Mouse (Mus musculus) heart, embryonic 15.5 days (tissue): ENCODE results near the gene Etfa. TPM values are rescaled to one million over a fixed set of nuclear protein-coding genes. Genes with fewer than 3 reads are reported as not detected.

ENCODE experiments used
- ATAC-seq: fragments of 200-750 bp; cut with Nextera tagmentation; replicated peaks from 2 replicates; pipeline ENCODE4 v1.8.0; 2017; ENCODE audit warnings: low read depth, moderate TSS enrichment; ENCODE audit not compliant: insufficient number of reproducible peaks, insufficient read depth, low FRiP score
- H3K27ac ChIP-seq: fragments of 300-500 bp; sonication (generic); 2 replicates; pipeline ENCODE4 v1.5.1; 2015; ENCODE audit warnings: mild to moderate bottlenecking, inconsistent platforms
- H3K27me3 ChIP-seq: fragments of 300-500 bp; sonication (generic); 2 replicates; pipeline ENCODE4 v1.6.1; 2015; ENCODE audit warnings: inconsistent platforms
- H3K36me3 ChIP-seq: fragments of 300-500 bp; sonication (generic); 2 replicates; pipeline ENCODE4 v1.6.1; 2015; ENCODE audit warnings: mild to moderate bottlenecking, inconsistent platforms
- H3K4me1 ChIP-seq: fragments of 300-500 bp; sonication (generic); replicated peaks from 2 replicates; pipeline ENCODE4 v1.6.1; 2015; ENCODE audit warnings: inconsistent platforms
- H3K4me2 ChIP-seq: fragments of 300-500 bp; sonication (generic); 2 replicates; pipeline ENCODE4 v1.6.1; 2015; ENCODE audit warnings: inconsistent platforms, mild to moderate bottlenecking, moderate library complexity
- H3K4me3 ChIP-seq: fragments of 300-500 bp; sonication (generic); 2 replicates; pipeline ENCODE4 v1.5.1; 2015; ENCODE audit warnings: mild to moderate bottlenecking, inconsistent platforms
- H3K9ac ChIP-seq: fragments of 300-500 bp; sonication (generic); 2 replicates; pipeline ENCODE4 v1.6.1; 2015; ENCODE audit warnings: mild to moderate bottlenecking, inconsistent platforms
- H3K9me3 ChIP-seq: fragments of 300-500 bp; sonication (generic); replicated peaks from 2 replicates; pipeline ENCODE4 v1.6.1; 2016; ENCODE audit warnings: inconsistent platforms
- WGBS: fragments of 180-500 bp; shearing (Covaris S2); methylation state at CpG from one replicate; pipeline ENCODE4 v1.1.7; 2015; ENCODE audit warnings: mixed read lengths; 5-methylcytosine and 5-hydroxymethylcytosine counted together
- polyA plus RNA-seq: library from polyadenylated mRNA; unstranded; fragments of >200 nt; fragmentation: Nextera tagmentation; extraction: Ambion mirVana; gene quantifications from 2 replicates; pipeline ENCODE4 v1.2.1, GENCODE M21; 2015

The Etfa gene
- polyA plus RNA-seq, 1 experiment from 2014 or later, result 435 TPM

DNA sequence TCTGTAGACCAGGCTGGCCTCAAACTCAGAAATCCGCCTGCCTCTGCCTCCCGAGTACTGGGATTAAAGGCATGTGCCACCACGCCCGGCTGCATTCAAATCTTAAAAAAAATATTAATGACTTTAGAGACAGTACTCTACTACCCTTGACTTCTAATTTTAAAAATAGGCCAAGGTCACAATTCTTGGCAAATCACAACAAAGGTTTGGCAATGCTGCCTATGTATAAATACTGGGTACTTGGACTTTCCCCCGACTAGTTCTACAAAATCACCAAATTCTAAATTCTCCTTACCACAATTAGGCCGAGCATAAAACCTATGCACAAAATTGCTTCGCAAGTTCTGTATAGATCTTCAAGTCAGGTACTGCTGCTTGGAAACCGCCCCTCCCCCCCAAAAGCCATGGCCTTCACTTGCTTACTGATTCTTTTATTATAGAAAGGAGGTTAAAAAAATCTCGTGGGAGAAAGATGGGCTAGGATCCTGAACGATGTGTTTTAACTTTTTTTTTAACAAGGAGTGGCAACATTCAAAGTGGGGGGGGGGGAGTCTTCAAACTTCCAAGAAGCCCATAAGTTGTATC lies 1.3 kb downstream of the Etfa start:
- Histone ChIP-seq H3K4me1 (peaks cover 21% of the 10 kb centered on the region), H3K9me3 (no peaks in the 10 kb centered on the region), H3K27me3 (peaks cover 12% of the 10 kb centered on the region), H3K36me3 (no peaks in the 10 kb centered on the region), H3K9ac (no peak overlapping the region), H3K4me2 (peak overlapping the region; percentile 78), H3K4me3 (peak overlapping the region; percentile 88), H3K27ac (peak overlapping the region; percentile 94; the same call in 1 of the 2 replicates)
- no peak for ATAC-seq
- 78% methylated on average over 10 of the region's 10 CpGs for WGBS

DNA sequence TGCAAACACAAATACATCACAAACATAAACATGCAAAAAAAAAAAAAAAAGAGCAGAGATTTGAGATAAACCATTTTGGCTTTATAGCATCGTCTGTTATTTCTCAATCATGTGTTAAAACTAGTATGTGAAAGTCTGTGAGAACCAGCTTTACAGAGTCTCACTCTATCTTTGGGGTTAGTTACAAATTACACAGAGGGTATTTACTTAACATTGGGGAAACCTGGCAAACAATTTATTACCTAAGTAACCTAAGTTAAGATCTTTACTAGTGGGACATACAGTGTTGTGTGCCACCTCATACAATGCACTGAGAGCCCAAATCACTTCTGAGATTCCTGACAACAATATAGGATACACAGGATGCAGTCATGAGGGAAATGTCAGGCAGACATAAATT lies 2.3 kb downstream of the Etfa start:
- H3K36me3 ChIP-seq, result no peaks in the 10 kb centered on the region
- WGBS, result 73% methylated on average over 1 of the region's 1 CpGs
- H3K4me3 ChIP-seq, result no peak overlapping the region
- peaks cover 11% of the 10 kb centered on the region for H3K27me3 ChIP-seq
- no peaks in the 10 kb centered on the region for H3K9me3 ChIP-seq
- H3K4me2 ChIP-seq, result peak overlapping the region; percentile 7; the same call in 1 of the 2 replicates
- ATAC-seq, result no peak
- H3K4me1 ChIP-seq, result peaks cover 29% of the 10 kb centered on the region
- H3K9ac ChIP-seq, result no peak overlapping the region
- no peak overlapping the region for H3K27ac ChIP-seq

DNA sequence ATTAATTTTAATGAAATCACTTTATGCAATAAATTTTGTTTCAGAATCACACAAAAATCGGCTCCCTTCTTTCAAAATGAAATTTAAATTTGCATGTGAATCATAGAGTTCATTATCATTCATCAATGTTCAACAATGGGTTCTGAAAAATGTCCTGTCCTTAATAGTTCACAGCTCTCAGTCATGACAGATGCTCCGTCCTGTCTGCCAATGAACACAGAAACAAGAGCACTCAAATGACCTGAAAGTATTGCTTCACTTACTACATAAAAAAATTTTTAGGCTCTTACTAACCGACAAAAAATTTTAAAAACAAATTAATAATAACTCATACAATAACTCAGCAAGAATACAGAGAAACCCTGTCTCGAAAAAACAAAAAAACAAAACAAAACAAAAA lies 3.3 kb downstream of the Etfa start:
- Histone ChIP-seq H3K36me3 (no peaks in the 10 kb centered on the region), H3K4me2 (no peak overlapping the region), H3K9me3 (no peaks in the 10 kb centered on the region), H3K4me1 (peaks cover 29% of the 10 kb centered on the region), H3K27ac (no peak overlapping the region), H3K9ac (no peak overlapping the region), H3K27me3 (peaks cover 2% of the 10 kb centered on the region), H3K4me3 (no peak overlapping the region)
- ATAC-seq, result no peak
- WGBS, result 69% methylated on average over 4 of the region's 4 CpGs

- H3K4me3 ChIP-seq, result no peak overlapping the region
- H3K4me2 ChIP-seq, result no peak overlapping the region
- H3K27ac ChIP-seq, result no peak overlapping the region
- no peaks in the 10 kb centered on the region for H3K36me3 ChIP-seq
- H3K27me3 ChIP-seq, result no peaks in the 10 kb centered on the region
- H3K9me3 ChIP-seq, result no peaks in the 10 kb centered on the region
- 69% methylated on average over 3 of the region's 3 CpGs for whole genome bisulfite sequencing
- no peak overlapping the region for H3K9ac ChIP-seq
- ATAC-seq, result no peak
- peaks cover 29% of the 10 kb centered on the region for H3K4me1 ChIP-seq
Observed at GRCm38 (mm10) chr9:55507922-55508321, 4.1 kb downstream of the Etfa start.

GRCm38 (mm10) chr9:55482116-55482515 lies 29.9 kb downstream of the Etfa start:
- peaks cover 42% of the 10 kb centered on the region for H3K36me3 ChIP-seq
- ATAC-seq, result no peak
- 41% methylated on average over 2 of the region's 2 CpGs for WGBS
- no peak overlapping the region for H3K4me3 ChIP-seq
- no peaks in the 10 kb centered on the region for H3K9me3 ChIP-seq
- no peak overlapping the region for H3K27ac ChIP-seq
- H3K4me1 ChIP-seq, result no peaks in the 10 kb centered on the region
- no peak overlapping the region for H3K4me2 ChIP-seq
- no peaks in the 10 kb centered on the region for H3K27me3 ChIP-seq
- no peak overlapping the region for H3K9ac ChIP-seq

DNA sequence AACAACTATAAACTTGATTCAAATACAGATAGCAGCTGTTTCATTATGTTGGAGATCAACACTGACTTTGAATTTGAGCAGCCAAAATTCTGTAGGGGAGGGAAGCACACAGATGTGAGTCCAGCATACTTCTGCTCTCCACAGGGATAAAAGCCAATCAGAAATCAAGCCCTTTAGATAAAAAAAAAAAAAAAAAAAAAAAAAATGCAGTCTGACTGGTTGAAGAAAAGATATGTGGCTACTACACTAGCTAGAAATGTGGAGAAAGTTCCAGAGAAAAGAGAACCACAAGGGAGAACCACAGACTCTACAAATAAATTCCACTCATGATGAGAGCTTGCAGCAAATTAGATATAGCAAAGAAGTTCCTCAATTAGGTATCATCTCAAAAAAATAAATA lies 33.3 kb downstream of the Etfa start:
- Histone ChIP-seq H3K4me3 (no peak overlapping the region), H3K9ac (no peak overlapping the region), H3K9me3 (no peaks in the 10 kb centered on the region), H3K36me3 (peaks cover 21% of the 10 kb centered on the region), H3K27ac (no peak overlapping the region), H3K27me3 (no peaks in the 10 kb centered on the region), H3K4me1 (no peaks in the 10 kb centered on the region), H3K4me2 (no peak overlapping the region)
- ATAC-seq, result no peak

DNA sequence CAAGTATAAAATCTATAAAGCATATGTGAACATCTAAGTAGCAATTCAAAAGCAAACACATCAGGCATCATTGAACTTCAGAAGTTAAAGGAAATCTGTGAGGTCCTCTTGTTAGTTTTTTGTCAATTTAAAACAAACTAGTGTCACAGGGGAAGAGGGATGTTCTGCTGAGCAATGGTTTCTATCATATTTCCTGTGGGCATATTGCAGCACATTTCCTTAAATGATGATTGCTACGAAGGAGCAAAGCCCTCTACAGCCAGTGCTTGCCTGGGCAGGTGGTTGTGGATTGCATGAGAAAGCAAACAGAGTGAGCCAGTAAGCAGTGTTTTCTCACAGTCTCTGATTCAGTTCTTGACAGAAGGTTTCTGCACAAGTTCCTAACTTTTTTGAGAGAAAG lies 36.0 kb downstream of the Etfa start:
- Histone ChIP-seq H3K4me2 (no peak overlapping the region), H3K27ac (no peak overlapping the region), H3K9ac (no peak overlapping the region), H3K27me3 (no peaks in the 10 kb centered on the region), H3K36me3 (peaks cover 13% of the 10 kb centered on the region; the same call in 1 of the 2 replicates), H3K4me3 (no peak overlapping the region), H3K9me3 (no peaks in the 10 kb centered on the region), H3K4me1 (no peaks in the 10 kb centered on the region)
- WGBS, result 70% methylated on average over 1 of the region's 1 CpGs
- no peak for ATAC-seq

DNA sequence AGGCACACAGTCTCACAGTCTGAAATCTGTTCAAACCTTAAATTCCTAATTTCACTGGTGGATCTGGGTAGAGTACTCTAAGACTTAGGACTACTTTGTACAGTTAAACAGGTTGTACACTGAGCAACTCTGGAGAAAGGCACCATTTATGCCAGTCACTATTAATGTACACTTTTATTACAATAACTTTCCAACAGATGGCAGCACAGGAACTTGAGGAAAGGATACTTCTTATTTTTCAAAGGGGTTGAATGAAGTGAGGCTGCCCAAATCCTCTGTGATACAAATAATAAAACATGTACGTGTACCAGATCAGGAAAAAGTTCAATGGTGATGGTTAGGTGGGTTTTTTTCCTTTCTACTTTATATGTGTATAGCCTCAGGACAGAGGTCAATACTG lies 43.6 kb downstream of the Etfa start:
- ATAC-seq, result no peak
- no peaks in the 10 kb centered on the region for H3K27me3 ChIP-seq
- H3K9ac ChIP-seq, result no peak overlapping the region
- no peak overlapping the region for H3K27ac ChIP-seq
- no peak overlapping the region for H3K4me3 ChIP-seq
- H3K36me3 ChIP-seq, result peaks cover 10% of the 10 kb centered on the region; the same call in 1 of the 2 replicates
- WGBS, result 71% methylated on average over 1 of the region's 1 CpGs
- H3K4me2 ChIP-seq, result no peak overlapping the region
- H3K9me3 ChIP-seq, result no peaks in the 10 kb centered on the region
- H3K4me1 ChIP-seq, result no peaks in the 10 kb centered on the region

GRCm38 (mm10) chr9:55453366-55453765 lies 58.7 kb downstream of the Etfa start:
- Histone ChIP-seq H3K4me1 (no peaks in the 10 kb centered on the region), H3K4me2 (no peak overlapping the region), H3K27ac (no peak overlapping the region), H3K36me3 (peaks cover 14% of the 10 kb centered on the region), H3K9ac (no peak overlapping the region), H3K4me3 (no peak overlapping the region), H3K9me3 (no peaks in the 10 kb centered on the region), H3K27me3 (no peaks in the 10 kb centered on the region)
- WGBS, result 89% methylated on average over 5 of the region's 5 CpGs
- ATAC-seq, result no peak

DNA sequence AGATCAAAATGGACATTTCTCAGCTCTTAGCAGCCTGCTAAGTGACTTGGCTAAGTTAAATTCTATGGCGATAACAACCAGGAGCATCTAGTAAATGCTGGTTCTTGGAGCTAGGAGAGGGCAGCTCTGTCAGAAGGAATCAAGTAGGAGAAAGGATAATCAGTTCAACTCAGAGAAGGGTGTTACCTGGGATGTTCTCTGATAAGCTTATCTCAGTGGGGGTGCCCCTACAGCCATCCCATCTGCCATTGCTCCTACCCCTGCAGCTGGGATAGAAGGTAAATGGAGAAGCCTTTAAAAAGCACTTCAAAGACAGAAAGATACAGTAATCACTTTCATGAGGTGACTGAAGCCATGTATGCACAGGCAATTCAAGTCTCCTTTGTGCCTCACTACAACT lies 59.1 kb downstream of the Etfa start:
- Histone ChIP-seq H3K4me3 (no peak overlapping the region), H3K4me1 (no peaks in the 10 kb centered on the region), H3K9ac (no peak overlapping the region), H3K9me3 (no peaks in the 10 kb centered on the region), H3K36me3 (peaks cover 12% of the 10 kb centered on the region), H3K4me2 (no peak overlapping the region), H3K27me3 (no peaks in the 10 kb centered on the region), H3K27ac (no peak overlapping the region)
- ATAC-seq, result no peak
- 90% methylated on average over 1 of the region's 1 CpGs for WGBS

GRCm38 (mm10) chr9:55451426-55451825 lies 60.6 kb downstream of the Etfa start:
- H3K27ac ChIP-seq, result no peak overlapping the region
- H3K4me1 ChIP-seq, result no peaks in the 10 kb centered on the region
- peaks cover 8% of the 10 kb centered on the region for H3K36me3 ChIP-seq
- no peak overlapping the region for H3K4me2 ChIP-seq
- H3K27me3 ChIP-seq, result no peaks in the 10 kb centered on the region
- H3K9ac ChIP-seq, result no peak overlapping the region
- ATAC-seq, result no peak
- no peak overlapping the region for H3K4me3 ChIP-seq
- H3K9me3 ChIP-seq, result no peaks in the 10 kb centered on the region
- 83% methylated on average over 3 of the region's 3 CpGs for WGBS

DNA sequence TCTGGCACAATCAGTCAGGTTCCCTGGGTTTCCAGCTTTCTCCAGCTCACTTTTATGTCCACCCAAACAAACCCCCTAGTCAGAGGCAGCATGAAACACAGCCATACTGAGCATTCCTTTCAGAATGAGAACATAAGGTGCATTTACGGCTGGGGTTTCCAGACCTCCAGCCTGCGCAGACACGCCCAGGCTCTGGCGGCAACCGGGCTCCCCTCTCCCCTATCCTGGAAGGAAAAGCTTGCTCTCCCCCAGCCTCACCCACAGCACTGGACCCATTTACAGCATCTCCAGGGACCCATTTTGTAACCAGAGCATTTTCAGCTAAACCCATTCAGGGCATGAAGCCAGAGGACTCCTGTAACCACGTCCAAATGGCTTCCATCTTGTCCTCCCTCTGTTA lies 62.0 kb downstream of the Etfa start:
- Histone ChIP-seq H3K9ac (no peak overlapping the region), H3K4me2 (no peak overlapping the region), H3K36me3 (no peaks in the 10 kb centered on the region), H3K27me3 (no peaks in the 10 kb centered on the region), H3K27ac (no peak overlapping the region), H3K4me3 (no peak overlapping the region), H3K9me3 (no peaks in the 10 kb centered on the region), H3K4me1 (no peaks in the 10 kb centered on the region)
- ATAC-seq, result no peak
- WGBS, result 81% methylated on average over 6 of the region's 6 CpGs
